Mouse (Mus musculus) A20 (cell line): ENCODE results near the gene Ddah1.
A peak's percentile ranks its signal among the peaks of the same experiment; 100 is the strongest.

Experiments used
- DNase-seq: peaks from one replicate; pipeline ENCODE4 v3.0.0-alpha.2; 2011; ENCODE audit warnings: low read depth, low spot score

Ddah1 gene

DNA sequence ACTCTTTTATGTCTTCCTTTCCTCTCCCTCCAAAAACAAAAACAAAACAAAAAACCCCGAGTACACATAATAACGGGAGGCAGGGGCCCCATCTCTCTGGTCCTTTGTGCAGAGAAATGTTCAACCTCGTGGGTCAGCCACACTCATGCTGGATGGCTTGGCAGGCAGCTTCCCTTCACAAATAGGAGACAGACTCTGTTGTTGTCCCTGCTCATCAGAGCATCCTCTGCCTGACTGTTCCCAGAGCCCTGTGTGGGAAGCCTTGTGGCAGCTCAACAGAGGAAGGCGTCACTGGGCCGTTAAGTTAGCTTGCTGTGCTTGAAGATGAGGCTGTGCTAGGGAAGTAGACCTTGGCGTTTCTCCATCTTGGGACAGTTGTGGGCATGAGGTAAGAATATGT is 58.8 kb downstream of the Ddah1 start:
- DNase-seq, result no peak

DNA sequence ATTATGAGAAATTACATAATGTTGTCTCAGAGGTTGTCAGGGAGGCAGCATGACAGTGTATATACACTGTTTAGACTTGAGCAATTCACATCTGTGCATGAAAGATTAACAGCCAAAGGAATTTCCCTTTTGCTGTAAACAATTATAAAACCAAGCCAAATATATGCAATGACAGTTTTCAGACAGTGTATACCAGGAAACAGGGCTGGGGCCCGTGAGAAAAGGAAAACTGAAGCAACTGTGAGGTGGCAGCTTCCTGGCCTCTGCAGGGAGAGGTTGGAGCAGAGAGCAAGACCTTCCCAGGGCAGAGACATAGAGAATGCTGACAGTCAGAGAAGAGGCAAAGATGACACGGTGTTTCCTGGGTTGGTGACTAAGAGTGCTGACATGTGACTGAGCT is 62.0 kb downstream of the Ddah1 start:
- DNase-seq, result no peak

DNA sequence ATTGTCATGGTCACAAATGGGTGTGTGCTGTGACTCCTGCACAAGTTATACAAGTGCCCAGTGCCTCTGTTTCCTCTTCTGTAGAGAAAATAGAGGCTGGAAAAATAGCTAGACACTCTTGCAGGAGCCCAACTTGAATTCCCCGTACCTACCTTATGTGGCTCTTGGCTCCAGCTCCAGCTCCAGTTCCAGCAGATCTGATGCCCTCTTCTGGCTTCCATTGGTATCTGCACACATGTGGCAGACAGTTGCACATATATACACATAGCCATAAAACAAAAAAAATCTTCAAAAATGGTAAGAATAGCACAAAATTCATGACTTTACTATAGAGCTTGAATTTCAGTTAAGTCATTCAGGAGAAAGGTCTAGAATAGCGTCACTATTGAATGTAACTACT is 62.5 kb downstream of the Ddah1 start:
- DNase-seq, result no peak

DNA sequence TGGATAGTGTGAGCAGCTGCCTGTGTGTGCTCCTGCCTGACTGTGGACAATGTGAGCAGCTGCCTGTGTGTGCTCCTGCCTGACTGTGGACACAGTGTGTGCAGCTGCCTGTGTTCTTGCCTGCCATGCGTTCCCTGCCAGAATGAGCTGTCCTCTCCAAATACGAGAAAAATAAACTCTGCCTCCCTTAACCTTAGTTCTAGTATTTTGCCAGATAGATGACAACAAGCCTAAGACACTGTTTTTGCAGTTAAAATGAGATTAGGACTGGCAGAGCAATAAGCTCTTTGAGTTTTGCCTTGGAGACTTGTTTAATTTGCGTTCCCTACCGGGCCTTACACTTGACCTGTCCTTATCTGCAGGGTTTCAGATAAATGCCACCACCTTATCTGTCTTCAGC is 63.7 kb downstream of the Ddah1 start:
- no peak for DNase-seq

DNA sequence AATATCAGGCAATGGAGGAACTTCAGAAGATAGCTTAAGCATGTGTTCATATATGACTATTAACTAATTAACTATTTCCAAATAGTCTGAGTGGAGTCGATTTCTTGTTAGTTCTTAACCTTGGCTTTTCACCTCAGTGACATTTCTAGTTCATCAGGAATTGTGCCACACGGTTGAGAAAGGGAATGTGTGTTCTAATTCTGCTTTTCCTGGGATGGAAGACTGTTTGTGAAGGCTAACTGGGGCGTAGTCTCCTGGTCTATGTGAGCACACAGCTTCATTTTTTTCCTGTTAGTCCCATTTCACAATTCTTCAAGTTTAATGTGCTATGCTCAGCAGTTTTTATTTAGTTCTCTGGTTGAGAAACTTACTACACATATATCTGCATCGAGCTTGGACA is 65.2 kb downstream of the Ddah1 start:
- no peak for DNase-seq

DNA sequence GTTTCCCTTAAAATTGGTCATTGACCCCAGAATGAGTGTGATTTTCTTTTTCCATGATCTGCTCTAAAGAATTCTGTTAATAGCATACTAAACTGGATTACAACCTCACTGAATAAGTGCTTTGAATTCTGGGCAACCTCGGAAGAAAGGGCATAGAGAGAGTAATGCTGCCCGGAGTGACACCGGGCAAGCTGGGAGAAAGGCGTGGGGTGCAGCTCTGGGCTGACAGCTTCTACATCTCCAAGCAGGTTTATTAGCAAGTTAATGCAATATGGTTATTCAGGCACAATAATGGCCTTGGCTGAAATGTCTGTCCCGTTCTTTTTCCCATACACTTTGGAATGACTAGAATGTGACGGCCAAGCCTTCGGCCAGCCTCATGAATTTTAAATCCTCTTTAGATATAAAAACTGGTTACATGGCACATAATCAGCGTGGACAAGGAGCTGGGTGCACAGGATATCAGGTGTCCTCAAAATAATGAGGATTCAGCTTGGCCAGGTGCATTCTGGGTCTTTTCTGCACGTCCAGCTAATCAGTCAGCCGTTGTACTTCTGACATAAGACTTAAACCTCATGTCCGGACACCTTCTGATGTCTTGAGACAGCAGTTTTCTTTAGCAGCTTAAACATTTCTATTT is 67.1 kb downstream of the Ddah1 start:
- DNase-seq, result no peak

DNA sequence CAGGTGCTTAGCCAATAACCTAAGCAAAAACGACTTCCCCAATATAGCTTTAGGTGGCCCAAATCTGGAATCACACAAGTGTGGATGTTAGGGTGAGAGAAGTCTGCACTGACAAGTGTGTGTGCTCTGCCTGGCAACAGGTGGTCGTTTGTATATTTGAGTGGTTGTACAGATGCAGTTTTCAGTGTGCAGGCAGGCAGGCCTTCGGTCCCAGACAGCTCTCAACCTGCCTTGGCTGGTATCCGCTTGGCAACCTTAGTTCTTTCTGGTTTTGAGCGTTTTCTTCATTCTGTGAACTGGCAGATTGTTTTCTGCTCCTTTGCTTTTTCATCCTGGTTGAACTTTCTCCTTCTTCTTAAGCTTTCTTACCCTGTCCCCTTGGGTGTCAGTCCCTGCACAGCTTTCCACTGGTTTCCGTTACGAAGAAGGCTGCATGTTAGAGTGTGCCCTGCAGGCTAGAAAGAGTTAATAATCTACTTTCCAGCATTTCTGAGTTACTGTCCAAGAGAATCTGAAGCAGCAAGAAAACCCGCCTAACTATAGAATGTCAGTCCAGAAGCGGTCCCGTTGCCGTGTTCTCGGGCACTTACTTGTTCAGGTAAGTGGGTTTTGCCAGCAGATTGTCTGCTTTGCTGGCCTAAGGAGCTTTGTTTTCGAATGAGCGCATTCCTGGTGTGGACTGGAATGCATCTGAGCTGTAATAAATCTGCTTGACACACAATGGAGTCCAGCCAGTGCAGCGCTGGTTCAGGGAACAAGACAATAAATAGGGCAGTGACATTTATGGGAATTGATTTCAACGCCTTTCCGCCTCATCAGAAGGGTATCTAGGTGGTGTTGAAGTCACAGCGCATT is 68.9 kb downstream of the Ddah1 start:
- no peak for DNase-seq

DNA sequence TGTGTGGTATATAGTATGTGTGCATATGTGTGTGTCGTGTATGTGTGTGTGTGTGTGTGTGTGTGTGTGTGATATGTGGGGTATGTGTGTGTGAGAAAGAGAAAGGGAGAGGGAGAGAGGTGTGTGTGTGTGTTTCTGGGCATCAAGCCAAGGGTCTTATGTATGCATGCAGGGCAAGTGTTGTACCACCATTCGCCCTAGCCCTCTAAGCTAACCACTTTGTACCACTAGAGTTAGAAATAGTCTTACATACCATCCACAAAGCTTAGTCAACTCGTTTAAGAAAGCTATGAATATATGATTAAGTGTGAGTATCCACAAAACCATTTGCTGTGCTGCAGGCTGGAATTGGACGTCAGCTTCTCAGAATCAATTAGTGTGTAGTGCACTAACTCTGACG is 70.4 kb downstream of the Ddah1 start:
- no peak for DNase-seq

DNA sequence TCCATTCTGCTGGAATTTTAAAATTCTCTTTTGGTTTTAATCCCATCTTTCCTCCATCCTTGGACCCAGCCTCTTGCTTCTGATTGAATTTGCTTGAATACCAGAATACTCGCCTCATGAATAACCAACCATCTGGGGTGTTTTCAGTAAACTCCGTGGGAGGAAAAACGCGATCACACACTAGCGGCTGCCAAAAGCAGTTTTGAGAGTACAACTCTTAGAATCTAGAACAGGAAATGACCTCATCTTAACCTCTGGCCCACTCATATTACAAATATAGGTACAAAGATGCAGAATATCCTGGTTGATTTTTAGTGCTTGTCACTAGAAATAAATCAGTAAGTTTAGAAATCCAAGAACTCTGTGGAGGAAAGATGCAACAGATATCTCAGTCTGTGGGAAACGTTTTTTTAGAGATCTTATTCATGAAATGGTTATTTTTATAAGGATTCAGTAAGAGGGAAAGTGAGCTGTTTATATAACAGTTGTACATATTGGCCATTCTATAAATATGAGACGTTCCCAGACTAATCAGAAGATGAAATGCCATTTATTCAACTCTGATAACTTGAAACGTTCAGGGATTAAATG is 75.6 kb downstream of the Ddah1 start:
- DNase-seq, result no peak

DNA sequence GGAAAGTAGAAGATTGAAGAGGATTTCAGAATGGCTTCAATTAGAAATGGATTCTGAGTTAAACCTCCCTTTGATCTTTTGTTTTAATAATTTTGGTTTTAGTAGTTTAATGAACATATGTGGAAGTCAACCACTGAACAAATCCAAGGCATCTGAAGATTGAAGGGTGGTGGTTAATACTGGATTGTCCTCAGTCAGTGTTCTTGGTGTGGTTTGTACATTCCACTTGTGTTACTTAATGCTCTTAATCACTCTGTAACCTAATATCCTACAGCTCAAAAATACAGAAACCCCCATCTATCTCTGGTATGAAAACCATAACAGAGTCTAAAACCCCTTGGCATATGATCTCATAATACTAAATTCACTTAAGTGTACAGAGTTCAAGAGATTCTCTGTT is 79.8 kb downstream of the Ddah1 start:
- no peak for DNase-seq

DNA sequence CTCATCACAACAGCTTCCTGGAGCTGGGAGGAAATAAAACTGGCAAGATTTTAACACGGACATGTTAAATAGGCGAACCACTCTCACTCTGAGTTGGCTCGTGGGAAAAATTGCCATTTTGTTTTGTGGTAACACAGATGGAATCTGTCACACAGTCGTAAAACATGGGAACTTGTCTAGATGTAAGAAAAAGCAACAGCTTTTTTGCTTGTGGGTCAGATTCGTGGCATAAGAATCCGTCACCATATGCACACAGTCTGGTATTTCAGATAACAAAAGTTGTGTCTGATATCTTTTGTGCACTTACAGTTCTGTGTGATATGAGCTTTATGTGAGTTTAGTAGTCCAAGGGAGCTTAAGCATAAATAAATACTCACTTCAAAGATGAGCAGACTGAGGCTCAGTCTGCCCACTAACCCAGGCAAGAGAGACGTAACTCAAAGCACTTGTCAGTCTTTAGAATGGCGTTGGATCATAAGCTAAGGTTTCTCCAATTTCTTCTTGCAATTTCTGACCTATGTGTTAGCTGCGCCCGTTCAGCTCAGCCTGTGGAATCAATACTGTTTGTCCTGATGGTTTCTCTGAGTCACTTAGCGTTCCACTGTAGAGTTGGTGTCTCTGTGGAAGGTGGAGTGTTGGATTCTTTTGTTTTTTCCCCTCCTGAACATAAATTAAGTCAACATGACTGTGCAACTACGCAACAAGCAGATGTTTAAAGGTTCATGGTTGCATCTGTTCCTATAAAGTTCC is 83.7 kb downstream of the Ddah1 start:
- DNase-seq, result no peak

DNA sequence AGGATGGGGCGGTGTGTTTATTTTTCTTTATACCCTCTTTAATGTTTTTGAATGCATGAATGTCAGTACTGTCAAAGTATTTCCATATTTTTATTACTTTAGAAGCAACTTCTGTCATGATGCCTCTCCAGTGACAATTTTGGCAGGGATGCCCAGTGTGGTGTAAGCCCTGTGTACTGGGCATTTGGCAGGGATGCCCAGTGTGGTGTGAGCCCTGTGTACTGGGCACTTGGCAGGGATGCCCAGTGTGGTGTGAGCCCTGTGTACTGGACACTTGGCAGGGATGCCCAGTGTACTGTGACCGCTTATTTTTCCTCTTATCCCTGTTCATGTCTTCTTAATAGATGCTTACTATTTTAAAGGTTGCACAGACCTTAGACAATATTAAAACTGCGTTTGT is 85.4 kb downstream of the Ddah1 start:
- no peak for DNase-seq

DNA sequence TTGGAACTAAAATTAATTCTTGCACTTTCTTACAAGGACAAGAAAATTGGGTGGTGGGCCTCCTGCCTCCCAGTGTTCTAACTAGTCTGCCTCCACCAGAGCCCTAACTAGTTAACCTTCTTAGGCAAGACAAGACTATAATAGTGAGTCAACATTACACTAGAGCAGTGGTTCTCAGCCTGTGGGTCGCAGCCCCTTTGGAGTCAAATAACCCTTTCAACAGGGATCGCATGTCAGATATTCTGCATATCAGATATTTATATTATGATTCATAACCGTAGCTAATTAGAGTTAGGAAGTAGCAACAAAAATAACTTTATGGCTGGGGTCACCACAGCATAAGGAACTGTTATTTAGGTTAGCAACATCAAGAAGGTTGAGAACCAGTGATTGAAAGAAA is 86.4 kb downstream of the Ddah1 start:
- no peak for DNase-seq

DNA sequence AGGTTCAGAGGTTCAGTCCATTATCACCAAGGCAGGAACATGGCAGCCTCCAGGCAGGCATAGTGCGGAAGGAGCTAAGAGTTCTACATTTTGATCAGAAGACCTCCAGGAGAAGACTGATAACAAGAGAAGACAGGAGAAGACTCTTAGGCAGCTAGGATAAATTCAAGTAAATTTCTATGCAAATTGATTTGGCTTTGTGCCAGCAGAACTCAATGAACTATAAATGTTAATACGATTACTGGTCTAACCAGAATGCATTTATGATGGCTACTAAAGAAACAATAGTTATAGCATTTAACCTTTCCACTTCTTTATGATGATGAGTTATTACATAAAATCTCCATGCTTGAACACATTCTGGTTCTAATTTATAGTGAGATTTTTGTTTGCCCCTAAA is 87.8 kb downstream of the Ddah1 start:
- DNase-seq, result no peak

DNA sequence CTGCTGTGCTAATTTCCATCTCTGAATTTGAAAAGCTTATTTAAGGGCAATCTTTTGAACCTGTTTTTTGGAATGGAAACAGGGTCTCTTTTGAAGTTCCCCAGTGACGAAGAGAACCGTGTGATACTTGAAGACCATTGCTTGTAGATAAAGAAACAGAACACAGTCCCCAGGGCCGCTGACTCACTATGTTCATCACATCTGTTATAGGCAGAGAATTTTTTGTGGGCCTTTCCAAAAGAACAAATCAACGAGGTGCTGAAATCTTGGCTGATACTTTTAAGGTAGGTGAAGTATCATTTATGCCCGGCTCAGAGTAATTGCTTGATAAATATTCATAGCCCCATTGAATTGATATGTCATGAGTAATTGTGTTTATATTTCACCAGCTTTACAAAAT is 93.6 kb downstream of the Ddah1 start:
- no peak for DNase-seq

DNA sequence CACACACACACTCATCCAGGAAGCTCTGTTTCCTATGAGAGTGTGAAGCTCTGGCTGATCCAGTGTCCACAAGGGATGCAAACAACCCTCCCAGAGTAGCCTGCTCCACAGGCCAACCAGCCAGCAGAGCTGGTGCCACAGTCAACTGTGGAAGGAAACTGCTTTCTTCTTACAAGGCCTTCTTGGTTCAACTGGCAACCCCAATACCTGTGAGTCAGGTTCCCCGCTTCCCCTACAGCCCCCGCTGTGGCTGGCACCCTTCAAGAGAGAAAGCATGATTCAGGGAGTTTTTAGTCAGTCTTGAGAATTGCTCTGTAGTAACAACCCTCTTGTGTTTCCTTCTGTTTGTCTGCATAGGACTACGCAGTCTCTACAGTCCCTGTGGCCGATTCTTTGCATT is 94.3 kb downstream of the Ddah1 start:
- no peak for DNase-seq

DNA sequence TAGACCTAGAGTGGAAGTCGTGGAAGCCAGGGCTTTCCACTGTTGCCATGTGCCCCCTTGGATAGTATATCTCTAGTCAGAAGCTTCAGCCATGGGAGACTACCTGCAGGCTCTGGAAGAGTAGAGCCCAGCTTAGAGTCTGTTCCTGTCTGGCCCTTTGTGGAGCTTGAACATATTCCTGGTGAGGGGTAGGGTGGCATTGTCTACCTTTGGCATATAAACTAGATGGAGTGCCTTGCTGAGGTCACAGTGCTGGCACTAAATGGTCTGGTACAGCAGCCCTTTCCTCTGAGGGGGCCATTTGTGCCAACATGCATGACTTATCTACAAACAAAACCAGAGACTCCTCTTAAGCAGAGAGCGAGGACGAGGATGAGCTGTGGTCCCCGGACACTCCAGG is 95.2 kb downstream of the Ddah1 start:
- DNase-seq, result no peak

DNA sequence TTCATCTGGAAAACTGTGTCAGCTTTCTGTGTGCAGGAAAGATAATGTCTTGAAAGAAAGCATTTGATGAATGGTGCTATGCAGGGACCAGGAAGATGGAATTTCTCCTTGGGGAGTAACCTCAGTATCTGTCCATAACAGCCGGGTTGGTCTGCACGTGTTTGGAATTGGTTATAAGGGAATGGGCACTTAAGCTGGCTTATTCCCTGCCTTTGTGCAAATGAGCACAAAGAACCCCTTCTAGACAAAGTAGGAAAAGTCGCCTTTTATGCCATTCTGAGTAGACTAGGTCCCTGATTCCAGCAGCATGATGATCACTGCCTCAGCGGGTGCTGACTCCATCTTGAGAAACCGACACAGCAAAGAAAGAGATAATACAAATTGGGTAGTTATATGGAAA is 96.0 kb downstream of the Ddah1 start:
- no peak for DNase-seq

DNA sequence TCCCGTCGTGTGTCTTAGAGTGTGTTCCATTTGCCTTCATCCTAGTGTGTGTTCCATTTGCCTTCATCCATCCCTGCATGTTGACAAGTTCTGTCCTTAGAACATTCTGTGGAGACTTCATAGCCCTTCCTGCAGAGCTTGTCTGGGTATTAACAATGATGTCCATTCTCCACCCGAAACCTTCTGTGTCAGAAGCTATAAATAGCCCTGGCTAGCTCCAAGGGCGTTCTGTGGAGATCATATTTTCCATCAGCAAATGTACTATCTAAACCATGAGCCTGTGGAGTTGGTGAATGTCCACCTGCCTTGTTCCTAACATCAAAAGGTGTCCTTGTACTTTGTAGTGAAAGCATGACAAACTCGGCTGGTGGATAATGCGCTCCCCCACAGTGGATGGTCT is 96.8 kb downstream of the Ddah1 start:
- no peak for DNase-seq

DNA sequence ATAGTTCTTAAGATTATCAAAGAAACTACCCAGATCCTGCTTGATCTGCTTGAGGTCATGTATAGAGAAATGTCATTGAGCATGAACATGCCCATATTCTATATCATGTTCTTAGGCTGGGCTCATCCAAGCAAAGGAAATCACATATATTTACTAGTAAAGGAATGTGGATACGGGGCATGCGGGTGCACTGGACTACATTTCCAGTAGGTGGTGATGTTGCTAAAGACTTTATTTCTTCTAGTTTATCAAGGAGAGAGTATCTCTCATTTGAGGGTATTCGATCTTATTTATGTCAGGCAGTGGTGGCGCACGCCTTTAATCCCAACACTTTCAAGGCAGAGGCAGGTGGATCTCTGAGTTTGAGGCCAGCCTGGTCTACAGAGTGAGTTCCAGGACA is 99.9 kb downstream of the Ddah1 start:
- peak; percentile 10 for DNase-seq

DNA sequence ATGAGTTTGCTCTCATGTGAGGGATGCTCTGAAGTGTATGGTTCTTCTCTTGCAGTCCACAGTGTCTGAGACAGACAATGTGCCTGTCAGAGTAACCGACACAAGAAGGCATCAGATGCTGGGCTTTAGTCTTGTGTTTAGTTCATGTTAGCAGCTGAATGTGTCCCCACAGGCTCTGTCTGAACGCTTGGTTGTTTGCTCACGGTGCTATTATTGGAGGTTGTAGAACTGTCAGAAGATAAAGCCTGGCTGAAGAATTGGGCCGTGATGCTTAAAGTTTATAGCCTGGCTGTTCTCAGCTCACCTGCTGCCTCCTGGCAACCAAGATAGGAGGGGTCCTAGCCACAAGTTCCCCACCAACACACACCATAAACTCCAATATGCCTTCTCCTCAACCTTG is 104.0 kb downstream of the Ddah1 start:
- DNase-seq, result no peak

DNA sequence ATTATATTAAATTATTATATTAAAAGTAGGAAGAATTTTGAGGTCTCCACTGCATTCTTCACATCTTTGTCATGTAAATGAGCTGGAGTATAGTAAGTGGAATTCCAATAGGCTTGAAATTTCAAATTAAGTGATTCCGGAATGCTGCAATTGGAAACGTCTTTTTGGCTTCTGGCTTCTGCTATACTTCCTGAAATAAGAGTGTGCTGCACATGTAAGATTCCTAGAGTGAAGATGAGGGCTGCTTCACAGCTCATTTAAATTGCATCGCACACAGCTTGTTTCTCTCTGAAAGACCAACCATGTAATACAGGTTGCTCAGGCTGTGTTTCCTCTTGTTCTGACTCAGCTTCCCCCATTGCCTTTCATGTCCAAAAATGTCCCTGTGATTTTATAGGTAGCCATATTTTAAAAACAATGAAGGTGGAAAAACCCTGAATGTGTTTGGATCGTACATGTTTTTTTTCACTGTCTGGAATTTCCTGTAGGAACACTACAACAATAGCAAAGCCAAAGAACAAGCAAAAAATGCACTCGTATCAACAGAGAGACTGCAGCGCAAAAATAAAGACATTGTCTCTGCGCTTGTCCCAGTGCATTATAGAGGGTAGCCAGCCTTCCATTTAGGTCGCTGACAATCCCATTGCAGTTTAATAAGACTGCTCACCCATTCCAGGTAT is 105.7 kb downstream of the Ddah1 start:
- DNase-seq, result no peak
